Mouse (Mus musculus): ENCODE results near the gene Sim2. TPM values are rescaled to one million over a fixed set of nuclear protein-coding genes. Genes with fewer than 3 reads are reported as not detected.

Sim2 gene
- polyA plus RNA-seq, 1 experiment from 2014 or later, result 0.16 TPM

GRCm38 (mm10) chr16:94070920-94071319 is 13.8 kb upstream of the Sim2 start:
- Histone ChIP-seq H3K4me3 (ENCODE audit: low read depth, low read length) (no peak overlapping the region), H3K9ac (ENCODE audit: low read length) (no peak overlapping the region), H3K4me2 (ENCODE audit: low read depth) (no peak overlapping the region), H3K27ac (ENCODE audit: low read depth, low read length) (no peak overlapping the region), H3K4me1 (ENCODE audit: control insufficient read depth, insufficient read depth, low read length) (no peaks in the 10 kb centered on the region), H3K9me3 (ENCODE audit: control insufficient read depth, low read length) (no peaks in the 10 kb centered on the region; the same call in 1 of the 2 replicates), H3K36me3 (ENCODE audit: control insufficient read depth, insufficient read depth, low read length) (no peaks in the 10 kb centered on the region), H3K27me3 (ENCODE audit: control insufficient read depth, insufficient read depth, low read length) (peaks cover 14% of the 10 kb centered on the region; the same call in 1 of the 2 replicates)
- DNase-seq (ENCODE audit: low spot score), result no peak
- WGBS, result 73% methylated on average over 9 of the region's 9 CpGs
- no peak for ATAC-seq (ENCODE audit: insufficient read depth, low FRiP score, low TSS enrichment)

GRCm38 (mm10) chr16:94071468-94071867 is 13.3 kb upstream of the Sim2 start:
- H3K4me3 ChIP-seq (ENCODE audit: low read depth, low read length), result no peak overlapping the region
- WGBS, result 76% methylated on average over 8 of the region's 8 CpGs
- no peaks in the 10 kb centered on the region for H3K4me1 ChIP-seq (ENCODE audit: control insufficient read depth, insufficient read depth, low read length)
- no peak overlapping the region for H3K27ac ChIP-seq (ENCODE audit: low read depth, low read length)
- no peak for DNase-seq (ENCODE audit: low spot score)
- no peak overlapping the region for H3K9ac ChIP-seq (ENCODE audit: low read length)
- peaks cover 20% of the 10 kb centered on the region for H3K27me3 ChIP-seq (ENCODE audit: control insufficient read depth, insufficient read depth, low read length)
- no peaks in the 10 kb centered on the region; the same call in 1 of the 2 replicates for H3K9me3 ChIP-seq (ENCODE audit: control insufficient read depth, low read length)
- no peak for ATAC-seq (ENCODE audit: insufficient read depth, low FRiP score, low TSS enrichment)
- H3K36me3 ChIP-seq (ENCODE audit: control insufficient read depth, insufficient read depth, low read length), result no peaks in the 10 kb centered on the region
- H3K4me2 ChIP-seq (ENCODE audit: low read depth), result no peak overlapping the region

GRCm38 (mm10) chr16:94075362-94076027 is 9.2 kb upstream of the Sim2 start:
- Histone ChIP-seq H3K9ac (ENCODE audit: low read length) (no peak overlapping the region), H3K27me3 (ENCODE audit: control insufficient read depth, insufficient read depth, low read length) (peaks cover 57% of the 10 kb centered on the region), H3K27ac (ENCODE audit: low read depth, low read length) (no peak overlapping the region), H3K9me3 (ENCODE audit: control insufficient read depth, low read length) (no peaks in the 10 kb centered on the region; the same call in 1 of the 2 replicates), H3K36me3 (ENCODE audit: control insufficient read depth, insufficient read depth, low read length) (no peaks in the 10 kb centered on the region), H3K4me2 (ENCODE audit: low read depth) (no peak overlapping the region), H3K4me3 (ENCODE audit: low read depth, low read length) (no peak overlapping the region), H3K4me1 (ENCODE audit: control insufficient read depth, insufficient read depth, low read length) (no peaks in the 10 kb centered on the region)
- DNase-seq (ENCODE audit: low spot score), result no peak
- 36% methylated on average over 19 of the region's 19 CpGs for WGBS
- ATAC-seq (ENCODE audit: insufficient read depth, low FRiP score, low TSS enrichment), result no peak

GRCm38 (mm10) chr16:94078318-94079074 is 6.2 kb upstream of the Sim2 start:
- Histone ChIP-seq H3K9me3 (ENCODE audit: control insufficient read depth, low read length) (no peaks in the 10 kb centered on the region; the same call in 1 of the 2 replicates), H3K36me3 (ENCODE audit: control insufficient read depth, insufficient read depth, low read length) (no peaks in the 10 kb centered on the region), H3K27me3 (ENCODE audit: control insufficient read depth, insufficient read depth, low read length) (peaks cover 87% of the 10 kb centered on the region), H3K4me3 (ENCODE audit: low read depth, low read length) (no peak overlapping the region), H3K27ac (ENCODE audit: low read depth, low read length) (no peak overlapping the region), H3K4me2 (ENCODE audit: low read depth) (no peak overlapping the region), H3K4me1 (ENCODE audit: control insufficient read depth, insufficient read depth, low read length) (no peaks in the 10 kb centered on the region), H3K9ac (ENCODE audit: low read length) (no peak overlapping the region)
- WGBS, result under 1% methylated on average over 23 of the region's 23 CpGs
- DNase-seq (ENCODE audit: low spot score) (no peak), ATAC-seq (ENCODE audit: insufficient read depth, low FRiP score, low TSS enrichment) (no peak)

- Histone ChIP-seq H3K36me3 (ENCODE audit: control insufficient read depth, insufficient read depth, low read length) (no peaks in the 10 kb centered on the region), H3K4me1 (ENCODE audit: control insufficient read depth, insufficient read depth, low read length) (no peaks in the 10 kb centered on the region), H3K4me2 (ENCODE audit: low read depth) (no peak overlapping the region), H3K27me3 (ENCODE audit: control insufficient read depth, insufficient read depth, low read length) (peaks cover 91% of the 10 kb centered on the region), H3K27ac (ENCODE audit: low read depth, low read length) (no peak overlapping the region), H3K4me3 (ENCODE audit: low read depth, low read length) (no peak overlapping the region), H3K9ac (ENCODE audit: low read length) (no peak overlapping the region), H3K9me3 (ENCODE audit: control insufficient read depth, low read length) (no peaks in the 10 kb centered on the region; the same call in 1 of the 2 replicates)
- ATAC-seq (ENCODE audit: insufficient read depth, low FRiP score, low TSS enrichment) (no peak), DNase-seq (ENCODE audit: low spot score) (no peak)
- WGBS, result under 1% methylated on average over 46 of the region's 47 CpGs
Measured at GRCm38 (mm10) chr16:94079075-94079855, 5.5 kb upstream of the Sim2 start.

- H3K9me3 ChIP-seq (ENCODE audit: control insufficient read depth, low read length), result no peaks in the 10 kb centered on the region
- no peak overlapping the region for H3K4me3 ChIP-seq (ENCODE audit: low read depth, low read length)
- peaks cover 3% of the 10 kb centered on the region for H3K4me1 ChIP-seq (ENCODE audit: control insufficient read depth, insufficient read depth, low read length)
- WGBS, result 3% methylated on average over 13 of the region's 13 CpGs
- ATAC-seq (ENCODE audit: insufficient read depth, low FRiP score, low TSS enrichment) (no peak), DNase-seq (ENCODE audit: low spot score) (peak; percentile 17)
- peaks cover 97% of the 10 kb centered on the region for H3K27me3 ChIP-seq (ENCODE audit: control insufficient read depth, insufficient read depth, low read length)
- no peak overlapping the region for H3K27ac ChIP-seq (ENCODE audit: low read depth, low read length)
- no peaks in the 10 kb centered on the region for H3K36me3 ChIP-seq (ENCODE audit: control insufficient read depth, insufficient read depth, low read length)
- H3K4me2 ChIP-seq (ENCODE audit: low read depth), result no peak overlapping the region
- H3K9ac ChIP-seq (ENCODE audit: low read length), result no peak overlapping the region
Measured at GRCm38 (mm10) chr16:94079856-94080555, 4.7 kb upstream of the Sim2 start.

GRCm38 (mm10) chr16:94081596-94081995 is 3.1 kb upstream of the Sim2 start:
- no peak overlapping the region for H3K9ac ChIP-seq (ENCODE audit: low read length)
- 10% methylated on average over 5 of the region's 5 CpGs for WGBS
- H3K4me3 ChIP-seq (ENCODE audit: low read depth, low read length), result no peak overlapping the region
- DNase-seq (ENCODE audit: low spot score) (peak; percentile 17), ATAC-seq (ENCODE audit: insufficient read depth, low FRiP score, low TSS enrichment) (no peak)
- H3K27ac ChIP-seq (ENCODE audit: low read depth, low read length), result no peak overlapping the region
- no peak overlapping the region for H3K4me2 ChIP-seq (ENCODE audit: low read depth)
- H3K36me3 ChIP-seq (ENCODE audit: control insufficient read depth, insufficient read depth, low read length), result no peaks in the 10 kb centered on the region
- H3K4me1 ChIP-seq (ENCODE audit: control insufficient read depth, insufficient read depth, low read length), result peaks cover 12% of the 10 kb centered on the region
- H3K27me3 ChIP-seq (ENCODE audit: control insufficient read depth, insufficient read depth, low read length), result peaks cover 94% of the 10 kb centered on the region
- no peaks in the 10 kb centered on the region for H3K9me3 ChIP-seq (ENCODE audit: control insufficient read depth, low read length)

GRCm38 (mm10) chr16:94081996-94082708 is 2.6 kb upstream of the Sim2 start:
- Histone ChIP-seq H3K27me3 (ENCODE audit: control insufficient read depth, insufficient read depth, low read length) (peaks cover 95% of the 10 kb centered on the region), H3K27ac (ENCODE audit: low read depth, low read length) (no peak overlapping the region), H3K4me2 (ENCODE audit: low read depth) (no peak overlapping the region), H3K36me3 (ENCODE audit: control insufficient read depth, insufficient read depth, low read length) (no peaks in the 10 kb centered on the region), H3K9me3 (ENCODE audit: control insufficient read depth, low read length) (no peaks in the 10 kb centered on the region), H3K4me3 (ENCODE audit: low read depth, low read length) (no peak overlapping the region), H3K9ac (ENCODE audit: low read length) (no peak overlapping the region), H3K4me1 (ENCODE audit: control insufficient read depth, insufficient read depth, low read length) (peaks cover 12% of the 10 kb centered on the region)
- ATAC-seq (ENCODE audit: insufficient read depth, low FRiP score, low TSS enrichment) (no peak), DNase-seq (ENCODE audit: low spot score) (peak; percentile 23)
- WGBS, result 6% methylated on average over 8 of the region's 8 CpGs
